Mouse (Mus musculus) heart, embryonic 13.5 days (tissue): ENCODE measurements at regions not wholly inside any gene's neighbourhood (a gene's known extent, or its start where the extent isn't known, plus 50 kb on each side); places are given as distances from the start of the nearest gene placed in this dataset.

Experiments
- ATAC-seq: fragments of 200-750 bp; cut with Nextera tagmentation; 2 replicates; pipeline ENCODE4 v1.8.0; 2017; ENCODE audit warnings: moderate TSS enrichment; ENCODE audit not compliant: insufficient number of reproducible peaks, low FRiP score, low TSS enrichment; ENCODE audit errors: extremely low read depth
- H3K27ac ChIP-seq: fragments of 300-500 bp; sonication (generic); replicated peaks from 2 replicates; pipeline ENCODE4 v1.5.1; 2015; ENCODE audit warnings: moderate library complexity, mild to moderate bottlenecking, inconsistent platforms
- H3K27me3 ChIP-seq: fragments of 300-500 bp; sonication (generic); replicated peaks from 2 replicates; pipeline ENCODE4 v1.6.1; 2015; ENCODE audit warnings: mild to moderate bottlenecking, inconsistent platforms
- H3K36me3 ChIP-seq: fragments of 300-500 bp; sonication (generic); 2 replicates; pipeline ENCODE4 v1.6.1; 2015; ENCODE audit warnings: mild to moderate bottlenecking, inconsistent platforms
- H3K4me1 ChIP-seq: fragments of 300-500 bp; sonication (generic); 2 replicates; pipeline ENCODE4 v1.6.1; 2015; ENCODE audit warnings: inconsistent platforms
- H3K4me2 ChIP-seq: fragments of 300-500 bp; sonication (generic); 2 replicates; pipeline ENCODE4 v1.6.1; 2015; ENCODE audit warnings: inconsistent platforms, mild to moderate bottlenecking, moderate library complexity
- H3K4me3 ChIP-seq: fragments of 300-500 bp; sonication (generic); 2 replicates; pipeline ENCODE4 v1.5.1; 2015; ENCODE audit warnings: moderate library complexity, mild to moderate bottlenecking, inconsistent platforms
- H3K9ac ChIP-seq: fragments of 300-500 bp; sonication (generic); 2 replicates; pipeline ENCODE4 v1.6.1; 2015; ENCODE audit warnings: inconsistent platforms, mild to moderate bottlenecking, moderate library complexity
- H3K9me3 ChIP-seq: fragments of 300-500 bp; sonication (generic); 2 replicates; pipeline ENCODE4 v1.6.1; 2016; ENCODE audit warnings: inconsistent platforms
- WGBS: fragments of 180-500 bp; shearing (Covaris S2); methylation state at CpG from one replicate; pipeline ENCODE4 v1.1.7; 2015; ENCODE audit warnings: mixed read lengths; 5-methylcytosine and 5-hydroxymethylcytosine counted together

- Histone ChIP-seq H3K4me1 (no peaks in the 10 kb centered on the region), H3K9ac (no peak overlapping the region), H3K4me3 (no peak overlapping the region), H3K36me3 (no peaks in the 10 kb centered on the region), H3K27me3 (no peaks in the 10 kb centered on the region), H3K9me3 (no peaks in the 10 kb centered on the region), H3K27ac (no peak overlapping the region), H3K4me2 (no peak overlapping the region)
- ATAC-seq = no peak
- 51% methylated on average over 6 of the region's 6 CpGs for WGBS
These were observed 93.5 kb downstream of the Cand1 start for GRCm38 (mm10) chr10:119146342-119146741.

DNA sequence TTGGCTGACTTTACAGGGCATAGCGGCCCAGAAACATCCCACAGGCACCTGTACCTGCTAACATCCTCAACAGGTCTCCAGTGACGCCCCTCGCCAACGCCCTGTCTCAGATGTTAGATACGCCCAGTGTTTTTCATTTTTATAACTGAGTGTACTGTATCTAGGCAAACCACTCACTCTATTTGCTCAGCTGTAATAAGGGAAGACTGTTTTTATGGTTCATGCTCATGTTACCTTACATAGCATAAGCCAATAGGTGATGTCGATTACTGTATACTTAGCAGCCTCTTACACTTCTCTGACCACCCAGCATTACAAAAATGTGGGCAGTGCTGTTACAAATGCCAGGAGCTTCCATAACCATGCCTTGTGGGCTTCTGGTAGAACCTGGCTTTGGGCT is 97.0 kb downstream of the Cand1 start:
- ATAC-seq = no peak
- 91% methylated on average over 6 of the region's 6 CpGs for whole genome bisulfite sequencing
- no peaks in the 10 kb centered on the region for H3K9me3 ChIP-seq
- no peaks in the 10 kb centered on the region for H3K27me3 ChIP-seq
- no peak overlapping the region for H3K4me2 ChIP-seq
- no peak overlapping the region for H3K4me3 ChIP-seq
- H3K9ac ChIP-seq = no peak overlapping the region
- H3K27ac ChIP-seq = no peak overlapping the region
- H3K4me1 ChIP-seq = no peaks in the 10 kb centered on the region
- H3K36me3 ChIP-seq = no peaks in the 10 kb centered on the region

GRCm38 (mm10) chr10:119142307-119142706 is 97.5 kb downstream of the Cand1 start:
- WGBS = 77% methylated on average over 5 of the region's 5 CpGs
- no peaks in the 10 kb centered on the region for H3K4me1 ChIP-seq
- no peak overlapping the region for H3K9ac ChIP-seq
- no peak overlapping the region for H3K4me3 ChIP-seq
- H3K27ac ChIP-seq = no peak overlapping the region
- no peaks in the 10 kb centered on the region for H3K9me3 ChIP-seq
- H3K36me3 ChIP-seq = no peaks in the 10 kb centered on the region
- no peaks in the 10 kb centered on the region for H3K27me3 ChIP-seq
- no peak overlapping the region for H3K4me2 ChIP-seq
- no peak for ATAC-seq

DNA sequence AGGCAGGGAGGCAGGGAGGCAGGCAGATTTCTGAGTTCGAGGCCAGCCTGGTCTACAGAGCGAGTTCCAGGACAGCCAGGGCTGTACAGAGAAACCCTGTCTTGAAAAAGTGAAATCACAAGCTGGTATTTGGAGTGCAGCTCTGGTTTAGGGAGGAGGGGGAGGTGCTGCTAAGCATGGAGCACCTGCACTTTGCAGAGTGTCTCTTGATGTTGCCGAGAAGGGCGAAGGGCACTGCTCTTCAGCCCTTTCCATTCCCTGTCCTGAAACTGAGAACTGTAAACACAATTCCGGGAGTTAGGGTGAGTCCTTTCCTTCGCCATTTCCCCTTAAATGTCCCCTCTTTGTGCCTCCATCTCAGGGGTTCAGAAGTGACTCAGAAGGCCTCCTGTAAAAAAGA is 101.6 kb downstream of the Cand1 start:
- no peaks in the 10 kb centered on the region for H3K9me3 ChIP-seq
- no peak overlapping the region for H3K4me3 ChIP-seq
- 72% methylated on average over 6 of the region's 6 CpGs for WGBS
- no peaks in the 10 kb centered on the region for H3K36me3 ChIP-seq
- H3K4me1 ChIP-seq = peaks cover 14% of the 10 kb centered on the region
- no peaks in the 10 kb centered on the region for H3K27me3 ChIP-seq
- H3K9ac ChIP-seq = no peak overlapping the region
- no peak overlapping the region for H3K4me2 ChIP-seq
- no peak overlapping the region for H3K27ac ChIP-seq
- ATAC-seq = no peak

- H3K27me3 ChIP-seq = no peaks in the 10 kb centered on the region
- peaks cover 14% of the 10 kb centered on the region for H3K4me1 ChIP-seq
- H3K4me2 ChIP-seq = peak overlapping the region; percentile 51
- peak overlapping the region; percentile 28; the same call in 1 of the 2 replicates for H3K27ac ChIP-seq
- H3K4me3 ChIP-seq = peak overlapping the region; percentile 8
- 33% methylated on average over 11 of the region's 11 CpGs for WGBS
- no peak; the same call in 1 of the 2 replicates for ATAC-seq
- H3K9me3 ChIP-seq = no peaks in the 10 kb centered on the region
- no peaks in the 10 kb centered on the region for H3K36me3 ChIP-seq
- H3K9ac ChIP-seq = no peak overlapping the region
These were observed 104.3 kb downstream of the Cand1 start for GRCm38 (mm10) chr10:119135489-119135924.

GRCm38 (mm10) chr10:119134797-119135488 is 104.9 kb downstream of the Cand1 start:
- Histone ChIP-seq H3K4me2 (peak overlapping the region; percentile 51), H3K27ac (peak overlapping the region; percentile 29; the same call in 1 of the 2 replicates), H3K27me3 (no peaks in the 10 kb centered on the region), H3K4me3 (peak overlapping the region; percentile 8; the same call in 1 of the 2 replicates), H3K4me1 (peaks cover 14% of the 10 kb centered on the region), H3K9me3 (no peaks in the 10 kb centered on the region), H3K9ac (no peak overlapping the region; the same call in 1 of the 2 replicates), H3K36me3 (no peaks in the 10 kb centered on the region)
- WGBS = 22% methylated on average over 10 of the region's 10 CpGs
- ATAC-seq = no peak

DNA sequence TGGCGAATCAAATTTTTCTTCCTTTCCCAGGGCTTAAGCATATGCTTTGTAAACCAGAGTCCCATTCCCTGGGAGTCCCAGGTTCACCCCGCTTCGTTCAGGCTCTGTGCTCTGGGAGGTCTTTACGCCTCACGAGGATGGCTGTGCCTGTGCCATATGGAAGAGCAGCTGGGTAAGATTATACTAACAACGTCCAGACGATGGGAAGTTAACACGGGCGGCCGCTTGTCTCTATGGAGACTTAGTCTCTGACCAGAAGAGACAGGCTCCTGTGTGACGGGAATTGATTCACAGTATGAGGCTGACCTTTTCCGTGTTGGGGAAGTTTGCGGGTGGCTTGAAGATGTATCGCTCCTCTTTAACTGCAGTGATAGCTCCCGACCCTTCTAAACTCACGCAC is 107.9 kb downstream of the Cand1 start:
- no peaks in the 10 kb centered on the region for H3K27me3 ChIP-seq
- no peak for ATAC-seq
- 32% methylated on average over 16 of the region's 16 CpGs for WGBS

DNA sequence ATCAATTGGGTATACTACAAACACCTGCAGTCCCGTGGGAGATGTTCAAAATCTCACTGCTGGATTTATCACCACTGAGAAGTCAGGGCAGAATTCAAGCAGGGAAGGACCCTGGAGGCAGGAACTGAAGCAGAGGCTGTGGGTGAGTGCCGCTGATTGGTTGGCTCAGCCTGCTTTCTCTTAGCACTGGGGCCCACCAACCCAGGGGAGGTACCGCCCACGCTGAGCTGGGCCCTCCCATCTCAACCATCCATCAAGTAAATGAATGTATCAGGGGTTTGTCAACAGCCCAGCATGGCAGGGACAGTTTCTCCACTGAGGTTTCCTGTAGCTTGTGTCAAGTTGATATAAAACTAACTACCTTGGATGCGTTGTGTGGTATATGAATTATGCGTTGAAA is 109.2 kb downstream of the Cand1 start:
- 78% methylated on average over 6 of the region's 6 CpGs for whole genome bisulfite sequencing
- H3K36me3 ChIP-seq = no peaks in the 10 kb centered on the region
- no peak for ATAC-seq

More for the DNA sequence above, 107.9 kb downstream of the Cand1 start:
- peak overlapping the region; percentile 59 for H3K4me2 ChIP-seq
- no peaks in the 10 kb centered on the region for H3K36me3 ChIP-seq
- H3K4me3 ChIP-seq = peak overlapping the region; percentile 28
- H3K9me3 ChIP-seq = no peaks in the 10 kb centered on the region
- peaks cover 14% of the 10 kb centered on the region for H3K4me1 ChIP-seq
- H3K27ac ChIP-seq = no peak overlapping the region
- H3K9ac ChIP-seq = no peak overlapping the region

DNA sequence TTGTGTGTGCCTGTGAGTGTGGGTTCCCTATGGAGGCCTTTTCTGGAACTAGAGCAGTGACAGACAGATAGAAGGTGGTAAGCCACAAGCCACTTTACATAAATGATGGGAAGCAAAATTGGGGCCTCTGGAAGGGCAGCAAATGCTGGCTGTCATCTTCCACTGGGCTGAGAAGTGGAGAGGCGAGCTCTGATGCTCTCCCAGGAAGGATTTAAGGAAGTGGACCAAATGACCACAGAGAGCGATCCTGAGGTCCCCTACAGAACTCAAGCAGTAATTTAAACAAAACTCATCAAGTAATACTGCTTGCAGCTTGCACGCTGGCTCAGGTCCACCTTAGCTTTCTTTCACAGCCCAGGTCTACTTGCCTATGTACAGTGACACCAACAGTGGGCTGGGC is 111.8 kb downstream of the Cand1 start:
- no peaks in the 10 kb centered on the region for H3K27me3 ChIP-seq

More for the DNA sequence above, 109.2 kb downstream of the Cand1 start:
- Histone ChIP-seq H3K9ac (no peak overlapping the region), H3K4me3 (no peak overlapping the region), H3K4me2 (no peak overlapping the region), H3K9me3 (no peaks in the 10 kb centered on the region), H3K27ac (no peak overlapping the region), H3K27me3 (no peaks in the 10 kb centered on the region), H3K4me1 (peaks cover 14% of the 10 kb centered on the region)

GRCm38 (mm10) chr10:119123517-119123916 is 116.3 kb downstream of the Cand1 start:
- WGBS = 79% methylated on average over 5 of the region's 5 CpGs
- Histone ChIP-seq H3K9me3 (0 out of 2 replicates have a peak, but pooled peaks cover 4% of the 10 kb centered on the region), H3K27me3 (no peaks in the 10 kb centered on the region), H3K27ac (no peak overlapping the region), H3K4me3 (no peak overlapping the region), H3K4me2 (no peak overlapping the region), H3K36me3 (no peaks in the 10 kb centered on the region), H3K4me1 (no peaks in the 10 kb centered on the region), H3K9ac (no peak overlapping the region)
- no peak for ATAC-seq

More for the DNA sequence above, 111.8 kb downstream of the Cand1 start:
- H3K27ac ChIP-seq = no peak overlapping the region
- no peaks in the 10 kb centered on the region for H3K4me1 ChIP-seq
- no peak overlapping the region for H3K9ac ChIP-seq
- ATAC-seq = no peak
- no peak overlapping the region for H3K4me2 ChIP-seq
- no peaks in the 10 kb centered on the region for H3K9me3 ChIP-seq
- H3K36me3 ChIP-seq = no peaks in the 10 kb centered on the region
- no peak overlapping the region for H3K4me3 ChIP-seq
- 90% methylated on average over 3 of the region's 3 CpGs for WGBS

DNA sequence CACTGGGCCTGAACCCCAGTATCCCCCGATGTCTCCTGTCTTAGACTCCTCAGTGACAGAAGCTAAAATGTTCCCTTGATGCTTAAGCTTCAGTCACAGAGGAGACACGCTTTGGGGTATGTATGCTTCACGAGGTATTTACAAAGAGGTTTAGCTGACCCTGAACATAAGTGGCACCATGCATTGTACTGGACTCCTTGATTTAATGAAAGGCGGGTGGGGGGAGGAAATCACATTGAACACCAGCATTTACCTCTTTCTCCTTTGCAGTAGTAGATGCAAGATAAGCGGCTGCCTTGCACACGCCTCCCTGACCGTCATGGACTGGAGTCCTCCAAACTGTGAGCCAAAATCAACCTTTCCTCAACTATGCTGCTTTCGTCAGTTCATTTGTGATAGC is 117.5 kb downstream of the Cand1 start:
- ATAC-seq = no peak
- no peak overlapping the region for H3K9ac ChIP-seq
- no peaks in the 10 kb centered on the region for H3K4me1 ChIP-seq
- 0 out of 2 replicates have a peak, but pooled peaks cover 4% of the 10 kb centered on the region for H3K9me3 ChIP-seq
- H3K4me2 ChIP-seq = no peak overlapping the region
- H3K4me3 ChIP-seq = no peak overlapping the region
- H3K36me3 ChIP-seq = no peaks in the 10 kb centered on the region
- H3K27ac ChIP-seq = no peak overlapping the region
- no peaks in the 10 kb centered on the region for H3K27me3 ChIP-seq
- 88% methylated on average over 8 of the region's 8 CpGs for WGBS

DNA sequence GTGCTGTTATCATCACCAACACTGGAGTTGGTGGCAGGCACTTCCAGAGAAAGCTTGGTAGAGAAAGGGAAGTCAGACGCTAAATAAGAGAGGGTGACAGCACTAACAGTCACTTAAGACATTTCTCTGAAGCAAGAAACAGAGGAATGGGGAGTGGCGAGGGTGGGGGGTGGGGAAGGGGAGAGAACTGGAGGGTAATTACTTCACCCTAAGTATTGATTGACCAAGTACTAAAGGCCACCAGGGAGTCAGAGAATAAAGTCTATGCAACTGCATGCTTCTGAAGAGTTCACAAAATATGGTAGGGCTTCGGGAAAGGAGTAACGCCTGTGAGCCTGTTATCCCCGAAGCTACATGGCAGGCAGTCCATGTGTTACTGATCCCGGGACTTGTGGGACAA is 118.3 kb downstream of the Cand1 start:
- Histone ChIP-seq H3K4me3 (no peak overlapping the region), H3K4me1 (no peaks in the 10 kb centered on the region), H3K4me2 (no peak overlapping the region), H3K9me3 (0 out of 2 replicates have a peak, but pooled peaks cover 4% of the 10 kb centered on the region), H3K9ac (no peak overlapping the region), H3K27me3 (no peaks in the 10 kb centered on the region), H3K27ac (no peak overlapping the region), H3K36me3 (no peaks in the 10 kb centered on the region)
- no peak for ATAC-seq
- WGBS = 62% methylated on average over 6 of the region's 6 CpGs
